Mouse (Mus musculus) CH12.LX (cell line): Measurements from ENCODE around the gene Ptpn14. TPM values are rescaled to one million over a fixed set of nuclear protein-coding genes. Genes with fewer than 3 reads are reported as not detected.

Experiments
- DNase-seq: peaks from one replicate; pipeline ENCODE4 v3.0.0-alpha.2; 2013; ENCODE audit errors: extremely low read depth
- H3K27ac ChIP-seq: 2 replicates; pipeline ENCODE4 v1.5.1; 2012; ENCODE audit warnings: low read depth, mild to moderate bottlenecking, control low read depth, moderate library complexity; ENCODE audit not compliant: insufficient read depth
- H3K27me3 ChIP-seq: replicated peaks from 2 replicates; pipeline ENCODE3; 2012; ENCODE audit warnings: inconsistent platforms
- H3K36me3 ChIP-seq, 2 experiments: replicated peaks in 1 of 2; 2 replicates each; pipeline versions ENCODE3 to v1.6.1; 2012; ENCODE audit warnings: inconsistent platforms in 1 of 2, low read length in 1 of 2, mild to moderate bottlenecking in 1 of 2, mixed read lengths in 1 of 2, moderate library complexity in 1 of 2; ENCODE audit not compliant: control insufficient read depth in 1 of 2, insufficient read depth in 1 of 2
- H3K4me1 ChIP-seq, 2 experiments: 2 replicates each; pipeline ENCODE4 v1.6.1; 2012; ENCODE audit warnings: inconsistent platforms in 1 of 2, moderate library complexity in 1 of 2; ENCODE audit not compliant: insufficient read depth in 2 of 2, control insufficient read depth in 1 of 2
- H3K4me2 ChIP-seq: 2 replicates; pipeline ENCODE4 v1.6.1; 2012; ENCODE audit warnings: low read depth, mild to moderate bottlenecking, control low read depth; ENCODE audit not compliant: poor library complexity, insufficient read depth, severe bottlenecking
- H3K4me3 ChIP-seq, 3 experiments: fragments of 150-350 bp in 1 of 3; sonication (generic) in 1 of 3; replicated peaks in 1 of 3; 2 replicates each; pipeline versions ENCODE3 to v1.5.1; 2011 to 2012; ENCODE audit warnings: low read depth in 2 of 3, low read length in 2 of 3, mild to moderate bottlenecking in 2 of 3, moderate library complexity in 2 of 3, control low read depth in 1 of 3, improper control_type of control experiment in 1 of 3, inconsistent platforms in 1 of 3, mixed read lengths in 1 of 3; ENCODE audit not compliant: poor library complexity in 1 of 3
- H3K79me2 ChIP-seq: replicated peaks from 2 replicates; pipeline ENCODE4 v1.6.1; 2012; ENCODE audit warnings: mild to moderate bottlenecking, moderate library complexity; ENCODE audit not compliant: control insufficient read depth, poor library complexity, insufficient read depth, severe bottlenecking; ENCODE audit errors: extremely low read depth
- H3K9ac ChIP-seq: 2 replicates; pipeline ENCODE4 v1.6.1; 2012; ENCODE audit warnings: low read depth, mild to moderate bottlenecking, control low read depth, moderate library complexity; ENCODE audit not compliant: insufficient read depth
- H3K9me3 ChIP-seq: replicated peaks from 2 replicates; pipeline ENCODE3; 2012; ENCODE audit warnings: low read length, inconsistent platforms, mixed read lengths
- CHD1 ChIP-seq: IDR thresholded peaks from 2 replicates; pipeline ENCODE4 v1.6.1; 2012; ENCODE audit warnings: low read depth, low read length, improper control_type of control experiment, inconsistent platforms
- CTCF ChIP-seq, 2 experiments: IDR thresholded peaks in 1 of 2; conservative IDR thresholded peaks in 1 of 2; 2 replicates each; pipeline ENCODE4 v1.5.1; 2011 to 2012; ENCODE audit warnings: low read depth in 2 of 2, low read length in 2 of 2, improper control_type of control experiment in 1 of 2, inconsistent platforms in 1 of 2, mild to moderate bottlenecking in 1 of 2, moderate library complexity in 1 of 2
- ELF1 ChIP-seq: IDR thresholded peaks from 2 replicates; pipeline ENCODE4 v1.6.1; 2014; ENCODE audit warnings: low read depth, mild to moderate bottlenecking, inconsistent platforms, low read length, improper control_type of control experiment
- EP300 ChIP-seq: IDR thresholded peaks from 2 replicates; pipeline ENCODE4 v1.6.1; 2011; ENCODE audit warnings: low read length, improper control_type of control experiment
- HCFC1 ChIP-seq: IDR thresholded peaks from 2 replicates; pipeline ENCODE4 v1.6.1; 2012; ENCODE audit warnings: low read depth, mild to moderate bottlenecking, inconsistent platforms, low read length, improper control_type of control experiment
- IRF4 ChIP-seq: IDR thresholded peaks from 2 replicates; pipeline ENCODE4 v1.6.1; 2014; ENCODE audit warnings: low read depth, mild to moderate bottlenecking, inconsistent platforms, low read length, improper control_type of control experiment
- KAT2A ChIP-seq: IDR thresholded peaks from 2 replicates; pipeline ENCODE4 v1.6.1; 2012; ENCODE audit warnings: low read length, improper control_type of control experiment, inconsistent platforms; ENCODE audit not compliant: insufficient replicate concordance
- MAFK ChIP-seq: IDR thresholded peaks from 2 replicates; pipeline ENCODE4 v1.6.1; 2011; ENCODE audit warnings: low read length, improper control_type of control experiment; ENCODE audit not compliant: insufficient replicate concordance
- MAX ChIP-seq: IDR thresholded peaks from 2 replicates; pipeline ENCODE4 v1.6.1; 2011; ENCODE audit warnings: low read length, improper control_type of control experiment
- MAZ ChIP-seq: IDR thresholded peaks from 2 replicates; pipeline ENCODE4 v1.6.1; 2012; ENCODE audit warnings: low read depth, mild to moderate bottlenecking, inconsistent platforms, low read length, improper control_type of control experiment, moderate library complexity
- MEF2A ChIP-seq: IDR thresholded peaks from 2 replicates; pipeline ENCODE4 v1.6.1; 2014; ENCODE audit warnings: low read depth, mild to moderate bottlenecking, inconsistent platforms, low read length, improper control_type of control experiment, borderline replicate concordance
- MXI1 ChIP-seq: IDR thresholded peaks from 2 replicates; pipeline ENCODE4 v1.6.1; 2011; ENCODE audit warnings: mild to moderate bottlenecking, low read depth, low read length, improper control_type of control experiment
- NELFE ChIP-seq: IDR thresholded peaks from 2 replicates; pipeline ENCODE4 v1.6.1; 2011; ENCODE audit warnings: low read depth, low read length, improper control_type of control experiment
- POLR2AphosphoS2 ChIP-seq: IDR thresholded peaks from 2 replicates; pipeline ENCODE4 v1.6.1; 2011; ENCODE audit warnings: low read depth, low read length, improper control_type of control experiment
- RCOR1 ChIP-seq: conservative IDR thresholded peaks from 2 replicates; pipeline ENCODE4 v1.6.1; 2012; ENCODE audit warnings: low read depth, mild to moderate bottlenecking, inconsistent platforms, low read length, improper control_type of control experiment
- SMC3 ChIP-seq: IDR thresholded peaks from 2 replicates; pipeline ENCODE4 v1.6.1; 2011; ENCODE audit warnings: low read depth, low read length, improper control_type of control experiment
- TBP ChIP-seq: conservative IDR thresholded peaks from 2 replicates; pipeline ENCODE4 v1.6.1; 2011; ENCODE audit warnings: low read depth, low read length, improper control_type of control experiment
- USF1 ChIP-seq: IDR thresholded peaks from 2 replicates; pipeline ENCODE4 v1.6.1; 2014; ENCODE audit warnings: low read depth, mild to moderate bottlenecking, inconsistent platforms, low read length, improper control_type of control experiment
- USF2 ChIP-seq: conservative IDR thresholded peaks from 2 replicates; pipeline ENCODE4 v1.6.1; 2011; ENCODE audit warnings: low read depth, low read length, improper control_type of control experiment
- ZC3H11A ChIP-seq: IDR thresholded peaks from 2 replicates; pipeline ENCODE4 v1.6.1; 2012; ENCODE audit warnings: low read depth, mild to moderate bottlenecking, inconsistent platforms, low read length, improper control_type of control experiment
- ZKSCAN1 ChIP-seq: IDR thresholded peaks from 2 replicates; pipeline ENCODE4 v1.6.1; 2012; ENCODE audit warnings: low read depth, inconsistent platforms, low read length, improper control_type of control experiment, borderline replicate concordance
- ZNF384 ChIP-seq: IDR thresholded peaks from 2 replicates; pipeline ENCODE4 v1.6.1; 2012; ENCODE audit warnings: low read depth, low read length, improper control_type of control experiment, inconsistent platforms
- dilution Hi-C: fragments of 300-500 bp; cut with MboI; formaldehyde crosslinking; loops from 2 replicates; pipeline ENCODE4 v1.14.3; 2020; ENCODE audit warnings: low sequenced_read_pairs; ENCODE audit not compliant: extremely low pct_unique_long_range_greater_than_20kb, extremely low pct_ligation_motif_present
- in situ Hi-C: fragments of 300-500 bp; cut with MboI; formaldehyde crosslinking; loops from 3 replicates; pipeline ENCODE4 v1.14.3; 2019; ENCODE audit warnings: low sequenced_read_pairs, low pct_ligation_motif_present, low pct_unique_long_range_greater_than_20kb, mixed read lengths
- polyA plus RNA-seq: library from polyadenylated mRNA; unstranded; fragments of >175 nt; gene quantifications from 2 replicates; pipeline ENCODE4 v1.2.1, GENCODE M21; 2012; ENCODE audit warnings: low read depth; ENCODE audit not compliant: insufficient read length
- total RNA-seq, 2 experiments: library from RNA; depleted of rRNA; stranded (reverse); fragments of 300-350 nt in 1 of 2; fragments of >200 nt in 1 of 2; gene quantifications; 2 replicates each; pipeline ENCODE4 v1.2.3; 2012 to 2014

Gene Ptpn14
- total and polyA plus RNA-seq, 3 experiments, result under 0.01 to 0.10 TPM; not detected in 1

DNA sequence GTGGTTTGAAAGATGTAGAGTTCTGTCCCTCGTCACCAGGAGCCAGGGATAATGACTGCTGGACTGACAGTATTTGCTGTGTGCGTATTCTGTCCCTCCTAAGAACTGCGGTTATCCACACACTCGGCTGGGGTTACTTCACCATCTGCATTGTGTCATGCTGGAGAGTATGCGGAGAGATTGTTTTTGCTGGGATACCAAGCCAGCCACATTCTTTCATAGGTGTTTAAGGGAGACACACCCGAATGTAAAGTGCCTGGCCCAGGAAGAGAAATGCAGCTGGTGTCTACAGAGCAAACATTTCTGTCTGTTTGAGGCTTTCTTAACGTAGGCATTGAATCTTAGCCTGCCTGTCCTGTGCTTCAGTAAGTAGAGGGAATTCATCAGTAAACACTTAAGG, 56.4 kb downstream of the Ptpn14 start (continued):
- TF ChIP-seq IRF4, result no peak

DNA sequence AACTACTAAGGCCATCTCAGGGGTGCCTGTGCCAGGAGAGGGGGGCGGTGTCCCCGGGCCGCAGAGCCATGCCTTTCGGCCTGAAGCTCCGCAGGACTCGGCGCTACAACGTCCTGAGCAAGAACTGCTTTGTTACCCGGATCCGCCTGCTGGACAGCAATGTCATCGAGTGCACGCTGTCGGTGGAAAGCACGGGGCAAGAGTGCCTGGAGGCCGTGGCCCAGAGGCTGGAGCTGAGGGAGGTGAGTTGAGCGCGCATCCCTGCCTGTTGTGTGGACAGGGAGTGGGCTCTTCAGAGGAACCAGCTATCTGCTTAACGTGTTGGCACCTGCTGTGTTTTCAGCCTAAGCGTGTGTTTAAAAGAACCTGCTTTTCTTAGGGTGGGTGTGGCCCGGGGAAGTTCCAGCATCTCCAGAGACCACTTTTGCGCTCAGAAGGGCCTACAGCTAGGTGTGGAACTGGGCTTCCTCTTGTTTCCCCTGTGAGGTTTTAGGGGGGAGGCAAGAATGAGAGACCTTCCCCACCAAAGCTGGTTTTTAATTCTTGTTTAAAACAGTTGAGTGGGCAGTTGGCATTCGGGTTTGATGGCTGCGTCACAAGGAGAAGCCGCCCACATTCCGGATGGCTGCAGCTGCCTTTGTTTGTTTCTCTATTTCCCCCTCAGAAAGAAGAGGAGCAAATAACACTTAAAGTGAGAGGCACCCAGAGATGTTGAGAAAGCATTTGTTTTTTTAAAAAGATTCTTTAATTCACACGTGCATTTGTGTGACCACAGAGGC, 58.8 kb downstream of the Ptpn14 start:
- no peak for TF ChIP-seq MAFK
- no peak for TF ChIP-seq POLR2AphosphoS2
- TF ChIP-seq CHD1, result no peak
- TF ChIP-seq KAT2A, result no peak
- no peak for TF ChIP-seq MAX
- TF ChIP-seq TBP, result no peak
- TF ChIP-seq, all 38 proteins: peak for 0
- in situ Hi-C loops (no loop called here), dilution Hi-C loops (no loop called here)
- no peaks in the 10 kb centered on the region for H3K9me3 ChIP-seq
- H3K27me3 ChIP-seq, result no peaks in the 10 kb centered on the region
- no peak overlapping the region for H3K9ac ChIP-seq
- no peak overlapping the region for H3K27ac ChIP-seq
- no peaks in the 10 kb centered on the region for H3K79me2 ChIP-seq
- no peak overlapping the region for H3K4me2 ChIP-seq
- no peaks in the 10 kb centered on the region for H3K36me3 ChIP-seq
- H3K4me1 ChIP-seq, result peaks cover 2 to 13% of the 10 kb centered on the region in 2 experiments; a peak in 2 of 4 replicates
- no peak for DNase-seq
- H3K4me3 ChIP-seq, result no peak overlapping the region

DNA sequence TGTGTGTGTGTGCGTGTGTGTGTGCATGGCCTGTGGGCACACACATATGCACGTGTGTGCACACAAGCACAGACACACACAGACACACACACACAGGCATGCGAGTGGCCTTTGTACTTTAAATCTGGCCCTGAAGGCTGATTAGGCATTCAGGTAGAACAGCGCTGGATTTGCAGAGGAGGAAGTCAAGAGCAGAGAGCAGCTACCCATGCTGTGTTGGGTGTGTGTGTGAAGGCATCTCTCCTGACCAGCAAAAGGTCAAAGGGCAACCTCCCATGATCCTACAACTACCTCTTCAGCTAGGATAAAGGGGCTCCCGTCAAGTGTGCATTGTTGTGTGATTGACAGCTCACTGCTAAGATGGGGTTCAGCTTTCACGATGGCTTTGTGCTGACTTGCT, 61.5 kb downstream of the Ptpn14 start:
- Histone ChIP-seq H3K79me2 (no peaks in the 10 kb centered on the region), H3K27ac (no peak overlapping the region), H3K9ac (no peak overlapping the region), H3K4me1 (peaks cover 10 to 34% of the 10 kb centered on the region in 2 experiments), H3K27me3 (peaks cover 2% of the 10 kb centered on the region), H3K9me3 (no peaks in the 10 kb centered on the region), H3K36me3 (no peaks in the 10 kb centered on the region), H3K4me3 (peak overlapping the region in 1 of 3 experiments; percentile 16), H3K4me2 (no peak overlapping the region)
- TF ChIP-seq POLR2AphosphoS2 (no peak), CTCF (conservative IDR thresholded peaks at IDR 0.05 in 1 of 2, IDR thresholded peaks at IDR 0.05 in 1 of 2; ENCODE audit: low read depth in 2 of 2, low read length in 2 of 2) (no peak), EP300 (no peak), MAZ (no peak), HCFC1 (no peak)
- dilution Hi-C loops (no loop called here), in situ Hi-C loops (no loop called here)
- no peak for DNase-seq

DNA sequence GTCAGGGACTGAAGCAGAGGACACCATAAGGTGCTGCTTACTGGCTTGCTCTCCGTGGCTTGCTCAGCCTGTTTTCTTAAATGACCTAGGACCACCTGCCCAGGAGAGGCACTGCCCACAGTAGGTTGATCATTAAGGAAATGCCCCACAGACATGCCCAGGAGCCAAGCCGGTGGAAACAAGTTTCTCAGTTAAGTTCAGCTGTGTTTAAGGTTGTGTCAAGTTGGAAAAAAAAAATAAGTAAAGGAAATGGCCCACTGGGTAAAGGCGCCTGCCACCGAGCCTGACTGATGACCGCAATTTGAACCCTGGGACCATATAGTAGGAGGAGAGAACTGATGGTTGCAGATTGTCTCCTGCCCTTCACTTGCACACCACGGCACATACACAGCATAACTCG, 62.6 kb downstream of the Ptpn14 start:
- H3K4me1 ChIP-seq, result peaks cover 13 to 42% of the 10 kb centered on the region in 2 experiments
- no peak overlapping the region for H3K9ac ChIP-seq
- no peaks in the 10 kb centered on the region for H3K36me3 ChIP-seq
- peaks cover 6% of the 10 kb centered on the region for H3K27me3 ChIP-seq
- dilution Hi-C loops (no loop called here), in situ Hi-C loops (no loop called here)
- H3K27ac ChIP-seq, result no peak overlapping the region
- no peaks in the 10 kb centered on the region for H3K9me3 ChIP-seq
- no peak for DNase-seq
- H3K4me2 ChIP-seq, result no peak overlapping the region
- no peaks in the 10 kb centered on the region for H3K79me2 ChIP-seq
- H3K4me3 ChIP-seq, result no peak overlapping the region
- TF ChIP-seq RCOR1 (no peak), ZNF384 (no peak), SMC3 (no peak), NELFE (no peak), ZC3H11A (no peak), ELF1 (no peak), USF2 (no peak), USF1 (no peak), MXI1 (no peak), ZKSCAN1 (no peak), MAFK (no peak), MEF2A (no peak), HCFC1 (no peak), EP300 (no peak)
